Mouse (Mus musculus) stomach, embryonic 16.5 days (tissue): ENCODE measurements around the gene Tmem256. TPM values are rescaled to one million over a fixed set of nuclear protein-coding genes. Genes with fewer than 3 reads are reported as not detected.

Source experiments
- ATAC-seq: fragments of 200-750 bp; cut with Nextera tagmentation; 2 replicates; pipeline ENCODE4 v1.8.0; 2017; ENCODE audit warnings: moderate number of reproducible peaks, moderate TSS enrichment; ENCODE audit not compliant: insufficient read depth, low FRiP score
- H3K27ac ChIP-seq: fragments of 300-500 bp; sonication (generic); 2 replicates; pipeline ENCODE4 v1.5.1; 2014; ENCODE audit warnings: low read length
- H3K27me3 ChIP-seq: fragments of 300-500 bp; sonication (generic); 2 replicates; pipeline ENCODE4 v1.6.1; 2014; ENCODE audit warnings: low read length, control low read depth, mixed read lengths; ENCODE audit not compliant: control insufficient read depth, insufficient read depth
- H3K36me3 ChIP-seq: fragments of 300-500 bp; sonication (generic); 2 replicates; pipeline ENCODE4 v1.6.1; 2014; ENCODE audit warnings: low read length; ENCODE audit not compliant: control insufficient read depth, insufficient read depth
- H3K4me1 ChIP-seq: fragments of 300-500 bp; sonication (generic); 2 replicates; pipeline ENCODE4 v1.6.1; 2014; ENCODE audit warnings: low read length, control low read depth, mixed read lengths; ENCODE audit not compliant: control insufficient read depth, insufficient read depth
- H3K4me2 ChIP-seq: fragments of 300-500 bp; sonication (generic); 2 replicates; pipeline ENCODE4 v1.6.1; 2014; ENCODE audit warnings: low read depth, low read length, mixed read lengths
- H3K4me3 ChIP-seq: fragments of 300-500 bp; sonication (generic); replicated peaks from 2 replicates; pipeline ENCODE4 v1.5.1; 2014; ENCODE audit warnings: mild to moderate bottlenecking, low read length
- H3K9ac ChIP-seq: fragments of 300-500 bp; sonication (generic); 2 replicates; pipeline ENCODE4 v1.6.1; 2014; ENCODE audit warnings: low read length
- H3K9me3 ChIP-seq: fragments of 300-500 bp; sonication (generic); replicated peaks from 2 replicates; pipeline ENCODE4 v1.6.1; 2016; ENCODE audit warnings: low read length, control low read depth; ENCODE audit not compliant: control insufficient read depth
- WGBS: fragments of 180-500 bp; shearing (Covaris S2); extraction: QIAGEN DNeasy Blood & Tissue Kit; methylation state at CpG from one replicate; pipeline ENCODE4 v1.1.7; 2014; 5-methylcytosine and 5-hydroxymethylcytosine counted together
- microRNA-seq: library from miRNA; unstranded; fragments of <30 nt; microRNA quantifications from one replicate; pipeline ENCODE4, GENCODE M21; 2016
- polyA plus RNA-seq: library from polyadenylated mRNA; unstranded; fragments of >200 nt; fragmentation: Nextera tagmentation; extraction: Ambion mirVana; gene quantifications from 2 replicates; pipeline ENCODE4 v1.2.1, GENCODE M21; 2015

The Tmem256 gene
- polyA plus RNA-seq, 1 experiment from 2014 or later, result 401 TPM

GRCm38 (mm10) chr11:69881787-69882670 is 43.7 kb downstream of the Tmem256 start:
- H3K4me3 ChIP-seq, result peak overlapping the region; percentile 54
- peak overlapping the region; percentile 92 for H3K27ac ChIP-seq
- peak overlapping the region; percentile 72 for H3K9ac ChIP-seq
- H3K9me3 ChIP-seq, result no peaks in the 10 kb centered on the region
- no peaks in the 10 kb centered on the region for H3K27me3 ChIP-seq
- H3K36me3 ChIP-seq, result no peaks in the 10 kb centered on the region
- peaks cover 38% of the 10 kb centered on the region for H3K4me1 ChIP-seq
- H3K4me2 ChIP-seq, result peak overlapping the region; percentile 85
- WGBS, result 55% methylated on average over 21 of the region's 21 CpGs
- ATAC-seq, result no peak

GRCm38 (mm10) chr11:69883066-69883465 is 44.8 kb downstream of the Tmem256 start:
- H3K4me3 ChIP-seq, result no peak overlapping the region
- H3K4me1 ChIP-seq, result peaks cover 31% of the 10 kb centered on the region
- no peak overlapping the region for H3K9ac ChIP-seq
- 61% methylated on average over 4 of the region's 4 CpGs for WGBS
- H3K4me2 ChIP-seq, result no peak overlapping the region
- H3K27ac ChIP-seq, result peak overlapping the region; percentile 57
- no peaks in the 10 kb centered on the region for H3K9me3 ChIP-seq
- no peaks in the 10 kb centered on the region for H3K36me3 ChIP-seq
- no peak for ATAC-seq
- H3K27me3 ChIP-seq, result no peaks in the 10 kb centered on the region

GRCm38 (mm10) chr11:69883527-69884151 is 45.3 kb downstream of the Tmem256 start:
- Histone ChIP-seq H3K36me3 (no peaks in the 10 kb centered on the region), H3K9ac (no peak overlapping the region), H3K4me2 (no peak overlapping the region), H3K27me3 (no peaks in the 10 kb centered on the region), H3K9me3 (no peaks in the 10 kb centered on the region), H3K4me1 (peaks cover 27% of the 10 kb centered on the region), H3K4me3 (no peak overlapping the region), H3K27ac (peak overlapping the region; percentile 57)
- ATAC-seq, result no peak
- 79% methylated on average over 8 of the region's 8 CpGs for WGBS

- 68% methylated on average over 9 of the region's 9 CpGs for WGBS
- Histone ChIP-seq H3K36me3 (no peaks in the 10 kb centered on the region), H3K9me3 (no peaks in the 10 kb centered on the region), H3K4me2 (peak overlapping the region; percentile 25; the same call in 1 of the 2 replicates), H3K9ac (0 out of 2 replicates have a peak overlapping the region, but pooled peaks have one; percentile 16), H3K27me3 (no peaks in the 10 kb centered on the region), H3K4me1 (peaks cover 21% of the 10 kb centered on the region), H3K4me3 (no peak overlapping the region), H3K27ac (peak overlapping the region; percentile 37)
- ATAC-seq, result no peak
These were observed 45.9 kb downstream of the Tmem256 start for GRCm38 (mm10) chr11:69884240-69884639.

- H3K9me3 ChIP-seq, result no peaks in the 10 kb centered on the region
- no peak overlapping the region for H3K4me3 ChIP-seq
- H3K36me3 ChIP-seq, result no peaks in the 10 kb centered on the region
These were observed 46.3 kb downstream of the Tmem256 start for GRCm38 (mm10) chr11:69884663-69885062.

GRCm38 (mm10) chr11:69886907-69887635 is 48.8 kb downstream of the Tmem256 start:
- ATAC-seq, result no peak

More at GRCm38 (mm10) chr11:69884663-69885062, 46.3 kb downstream of the Tmem256 start:
- H3K27ac ChIP-seq, result peak overlapping the region; percentile 37
- WGBS, result 69% methylated on average over 8 of the region's 8 CpGs
- peak overlapping the region; percentile 25 for H3K4me2 ChIP-seq
- 0 out of 2 replicates have a peak overlapping the region, but pooled peaks have one; percentile 16 for H3K9ac ChIP-seq
- H3K27me3 ChIP-seq, result no peaks in the 10 kb centered on the region
- H3K4me1 ChIP-seq, result peaks cover 17% of the 10 kb centered on the region
- ATAC-seq, result no peak

More at GRCm38 (mm10) chr11:69886907-69887635, 48.8 kb downstream of the Tmem256 start:
- Histone ChIP-seq H3K9me3 (no peaks in the 10 kb centered on the region), H3K36me3 (no peaks in the 10 kb centered on the region), H3K4me1 (peaks cover 4% of the 10 kb centered on the region; the same call in 1 of the 2 replicates), H3K4me3 (no peak overlapping the region), H3K9ac (no peak overlapping the region), H3K27me3 (no peaks in the 10 kb centered on the region), H3K4me2 (no peak overlapping the region), H3K27ac (no peak overlapping the region)
- 50% methylated on average over 8 of the region's 8 CpGs for WGBS

Small RNA genes within 50 kb of the gene (microRNA-seq; reads per million reads assigned to microRNA genes)
- gene Mir6924, result not detected

Other genes with a start within 250 kb of the Tmem256 start
- 9.5 and 10.4 TPM in 2 replicates for gene Atp1b2, start 232.6 kb upstream of the Tmem256 start, polyA plus RNA-seq
- 1.3 and 2.2 TPM in 2 replicates for gene Shbg, start 220.6 kb upstream of the Tmem256 start, polyA plus RNA-seq
- 18.1 and 19.6 TPM in 2 replicates for gene Sat2, start 216.5 kb upstream of the Tmem256 start, polyA plus RNA-seq
- 20.9 and 22.1 TPM in 2 replicates for gene Fxr2, start 205.5 kb upstream of the Tmem256 start, polyA plus RNA-seq
- gene Sox15, start 183.2 kb upstream of the Tmem256 start, polyA plus RNA-seq, result 7.7 and 7.9 TPM in 2 replicates
- 67.7 and 68.8 TPM in 2 replicates for gene Mpdu1, start 175.9 kb upstream of the Tmem256 start, polyA plus RNA-seq
- 18.9 and 19.6 TPM in 2 replicates for gene Cd68, start 172.4 kb upstream of the Tmem256 start, polyA plus RNA-seq
- gene Eif4a1, start 166.1 kb upstream of the Tmem256 start, polyA plus RNA-seq, result 454 and 462 TPM in 2 replicates
- gene Senp3, start 156.4 kb upstream of the Tmem256 start, polyA plus RNA-seq, result 66.3 and 68.5 TPM in 2 replicates
- gene Tnfsf13, start 152.7 kb upstream of the Tmem256 start, polyA plus RNA-seq, result 0.59 and 1.0 TPM in 2 replicates
- gene Tnfsf12, start 142.7 kb upstream of the Tmem256 start, polyA plus RNA-seq, result 8.8 and 9.6 TPM in 2 replicates
- gene Tnfsfm13, start 142.4 kb upstream of the Tmem256 start, polyA plus RNA-seq, result 2.9 and 4.2 TPM in 2 replicates
- gene Polr2a, start 79.9 kb upstream of the Tmem256 start, polyA plus RNA-seq, result 17.7 and 20.6 TPM in 2 replicates
- gene Slc35g3, start 76.5 kb upstream of the Tmem256 start, polyA plus RNA-seq, result 0.17 TPM in 1 of 2 replicates, not detected in the other
- gene Zbtb4, start 72.6 kb upstream of the Tmem256 start, polyA plus RNA-seq, result 3.4 TPM in 2 replicates
- gene Chrnb1, start 42.6 kb upstream of the Tmem256 start, polyA plus RNA-seq, result 5.3 and 10.3 TPM in 2 replicates
- 1.8 and 2.5 TPM in 2 replicates for gene Fgf11, start 36.7 kb upstream of the Tmem256 start, polyA plus RNA-seq
- 14.2 and 15.0 TPM in 2 replicates for gene Tmem102, start 32.9 kb upstream of the Tmem256 start, polyA plus RNA-seq
- gene Gm39566, start 23.2 kb upstream of the Tmem256 start, polyA plus RNA-seq, result 0.03 TPM in 1 of 2 replicates, not detected in the other
- gene Spem2, start 20.0 kb upstream of the Tmem256 start, polyA plus RNA-seq, result not detected in 2 replicates
- not detected in 2 replicates for gene Spem1, start 16.3 kb upstream of the Tmem256 start, polyA plus RNA-seq
- 5.3 and 6.4 TPM in 2 replicates for gene Nlgn2, start 730 bp upstream of the Tmem256 start, polyA plus RNA-seq
- 85.1 and 98.5 TPM in 2 replicates for gene Plscr3, start 7.9 kb downstream of the Tmem256 start, polyA plus RNA-seq
- 15.3 and 19.1 TPM in 2 replicates for gene Tnk1, start 20.2 kb downstream of the Tmem256 start, polyA plus RNA-seq
- not detected in 2 replicates for gene Tmem95, start 39.5 kb downstream of the Tmem256 start, polyA plus RNA-seq
- 15.1 and 24.7 TPM in 2 replicates for gene Kctd11, start 42.9 kb downstream of the Tmem256 start, polyA plus RNA-seq
- 4.0 and 5.1 TPM in 2 replicates for gene Acap1, start 57.0 kb downstream of the Tmem256 start, polyA plus RNA-seq
- 4.9 TPM in 2 replicates for gene 2810408A11Rik, start 62.5 kb downstream of the Tmem256 start, polyA plus RNA-seq
- gene Neurl4, start 62.6 kb downstream of the Tmem256 start, polyA plus RNA-seq, result 7.5 TPM in 2 replicates
- gene Gps2, start 75.4 kb downstream of the Tmem256 start, polyA plus RNA-seq, result 61.6 and 63.4 TPM in 2 replicates
- gene Eif5a, start 83.4 kb downstream of the Tmem256 start, polyA plus RNA-seq, result 1,516 and 1,535 TPM in 2 replicates
- gene Ybx2, start 97.3 kb downstream of the Tmem256 start, polyA plus RNA-seq, result 2.9 and 3.8 TPM in 2 replicates
- gene Slc2a4, start 109.7 kb downstream of the Tmem256 start, polyA plus RNA-seq, result 38.3 and 39.1 TPM in 2 replicates
- 397 and 438 TPM in 2 replicates for gene Cldn7, start 126.3 kb downstream of the Tmem256 start, polyA plus RNA-seq
- 17.5 and 17.7 TPM in 2 replicates for gene Ctdnep1, start 142.6 kb downstream of the Tmem256 start, polyA plus RNA-seq
- 102 and 103 TPM in 2 replicates for gene Elp5, start 144.0 kb downstream of the Tmem256 start, polyA plus RNA-seq
- 485 and 494 TPM in 2 replicates for gene Gabarap, start 152.6 kb downstream of the Tmem256 start, polyA plus RNA-seq
- gene Phf23, start 157.3 kb downstream of the Tmem256 start, polyA plus RNA-seq, result 44.3 and 47.9 TPM in 2 replicates
- gene Dvl2, start 162.1 kb downstream of the Tmem256 start, polyA plus RNA-seq, result 17.7 and 22.3 TPM in 2 replicates
- 115 and 119 TPM in 2 replicates for gene Acadvl, start 176.9 kb downstream of the Tmem256 start, polyA plus RNA-seq
- gene Dlg4, start 178.4 kb downstream of the Tmem256 start, polyA plus RNA-seq, result 8.4 and 9.0 TPM in 2 replicates
- 0.31 TPM in 1 of 2 replicates, not detected in the other for gene Asgr1, start 215.6 kb downstream of the Tmem256 start, polyA plus RNA-seq